Mouse (Mus musculus): Measurements from ENCODE around the gene Resp18.

DNA sequence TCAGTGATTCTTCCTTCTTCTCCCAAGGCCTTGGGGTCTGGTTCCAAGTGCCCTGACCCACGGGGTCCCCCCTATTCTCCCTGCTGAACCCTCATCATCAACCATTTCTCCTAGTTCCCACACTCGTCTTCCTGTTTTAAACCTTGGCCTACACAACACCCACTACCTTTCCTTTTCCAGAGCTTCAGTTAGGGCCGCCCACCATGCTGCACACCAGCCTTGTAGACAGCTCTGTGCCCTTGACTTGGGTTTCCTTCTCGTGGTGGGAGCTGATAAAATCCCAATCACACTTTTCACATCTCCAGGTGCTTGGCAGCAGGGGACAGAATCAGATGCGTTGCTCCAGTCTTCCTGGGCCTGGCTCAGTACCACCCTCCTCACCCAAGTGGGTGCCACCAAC is 16.1 kb upstream of the Resp18 start:
- TF ChIP-seq CTCF (IDR thresholded peaks at IDR 0.05; ENCODE audit: insufficient read depth, low read length) (no peak), POLR2A (IDR thresholded peaks at IDR 0.05; ENCODE audit: borderline replicate concordance, extremely low read depth, low read depth, low read length) (no peak)
